Mouse (Mus musculus): ENCODE measurements at regions not wholly inside any gene's neighbourhood (a gene's known extent, or its start where the extent isn't known, plus 50 kb on each side); places are given as distances from the start of the nearest gene placed in this dataset.

DNA sequence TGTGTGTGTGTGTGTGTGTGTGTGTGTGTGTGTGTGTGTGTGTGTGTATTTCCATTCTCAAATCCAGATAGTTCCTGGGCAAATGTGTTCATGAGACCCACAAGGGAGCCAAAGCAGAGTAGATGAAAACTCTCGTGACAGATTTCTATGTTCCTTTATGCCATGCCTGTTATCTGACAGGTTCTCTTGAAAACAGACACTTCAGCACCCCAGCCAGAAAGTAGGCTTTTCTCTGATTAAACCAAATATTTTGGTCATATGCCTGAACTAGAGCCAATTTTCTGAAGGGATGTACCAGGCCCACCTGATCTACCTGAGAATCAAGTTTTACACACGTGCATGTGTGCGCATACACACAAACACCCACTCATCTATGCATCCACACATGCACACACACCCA is 95.5 kb downstream of the Psat1 start:
- WGBS, result 89% methylated on average over 3 of the region's 3 CpGs
- no peak for DNase-seq (ENCODE audit: low read depth, low spot score)

DNA sequence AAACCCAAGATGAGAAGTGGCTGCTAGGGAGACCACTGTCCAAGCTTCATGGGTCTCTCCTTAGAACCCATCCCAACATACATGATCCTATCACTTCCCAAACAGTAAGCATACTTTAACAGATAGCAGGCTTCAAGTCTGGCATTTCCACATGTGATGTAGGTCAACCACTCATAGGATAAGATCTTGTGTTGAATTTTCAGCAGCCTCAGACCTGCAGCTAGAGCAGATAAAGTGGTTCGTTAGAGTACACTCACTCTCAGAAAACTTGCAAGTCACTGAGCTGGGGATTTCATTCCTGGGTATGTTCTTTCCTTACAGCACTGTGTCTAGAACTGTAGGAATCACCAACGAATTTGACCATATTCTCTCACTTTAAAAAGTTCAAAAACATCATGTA is 96.4 kb downstream of the Psat1 start:
- DNase-seq (ENCODE audit: low read depth, low spot score), result no peak
- WGBS, result 48% methylated on average over 2 of the region's 2 CpGs

DNA sequence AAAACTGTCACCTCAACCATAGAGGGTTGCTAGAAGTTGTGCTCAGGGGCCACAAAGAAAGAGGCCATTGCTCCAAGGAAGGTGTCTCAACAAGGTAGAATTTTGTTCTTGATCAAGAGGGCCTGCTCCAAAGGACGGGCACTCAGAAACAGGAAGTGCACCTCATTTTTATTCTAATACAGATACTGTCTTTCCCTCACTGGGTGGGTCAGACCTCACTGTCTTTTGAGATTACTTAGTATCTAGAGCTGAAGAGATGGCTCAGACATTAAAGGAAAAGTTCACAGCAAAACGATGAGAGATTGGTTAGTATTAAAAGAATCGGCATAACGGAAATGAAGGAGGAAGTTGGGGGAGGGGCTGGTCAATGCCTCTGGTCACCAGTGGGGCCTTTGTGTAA is 97.9 kb downstream of the Psat1 start:
- 80% methylated on average over 4 of the region's 4 CpGs for WGBS
- no peak for DNase-seq (ENCODE audit: low read depth, low spot score)

DNA sequence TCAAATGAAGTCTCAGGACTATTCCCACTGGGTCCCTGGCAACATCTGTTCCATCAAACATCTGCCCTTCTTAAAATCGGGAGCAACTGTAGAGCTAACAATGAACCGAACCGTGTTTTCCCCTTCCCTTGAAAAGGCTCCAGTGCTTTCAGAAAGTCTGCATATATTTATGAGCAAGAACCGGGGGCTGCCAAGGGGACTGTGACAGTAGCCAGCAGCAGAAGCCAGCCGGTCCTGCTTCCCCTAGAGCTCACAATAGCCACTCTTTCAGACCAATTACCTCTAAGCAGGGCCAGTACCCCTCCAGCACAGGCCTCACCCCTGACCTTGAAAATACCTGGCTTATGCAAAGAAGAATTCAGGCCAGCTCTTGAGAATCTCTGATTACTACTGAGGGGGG is 108.8 kb downstream of the Psat1 start:
- DNase-seq (ENCODE audit: low read depth, low spot score), result no peak
- WGBS, result 47% methylated on average over 5 of the region's 5 CpGs

DNA sequence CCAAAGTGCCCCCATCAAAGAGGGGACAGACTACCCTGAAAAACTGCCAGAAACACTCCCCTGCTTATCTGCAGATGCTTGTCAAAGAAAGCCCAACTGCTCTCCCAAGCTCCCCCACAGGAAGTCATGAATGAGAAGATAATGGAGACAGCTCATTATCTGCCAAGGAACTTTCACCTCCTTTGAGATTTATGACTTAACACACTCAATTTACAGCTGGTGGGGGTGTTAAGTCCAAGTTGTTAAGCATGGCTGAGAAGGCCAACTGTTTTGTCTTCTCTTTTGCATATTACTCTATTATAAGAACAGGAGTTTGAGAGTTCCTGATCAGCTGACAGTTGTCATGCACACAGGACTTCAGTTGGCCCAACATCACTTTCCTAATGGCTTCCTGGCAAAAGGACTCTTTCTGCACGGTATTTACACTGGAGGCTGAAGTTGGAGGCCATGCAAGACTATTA is 109.4 kb downstream of the Psat1 start:
- DNase-seq (ENCODE audit: low read depth, low spot score), result no peak
- WGBS, result 6% methylated on average over 1 of the region's 1 CpGs

DNA sequence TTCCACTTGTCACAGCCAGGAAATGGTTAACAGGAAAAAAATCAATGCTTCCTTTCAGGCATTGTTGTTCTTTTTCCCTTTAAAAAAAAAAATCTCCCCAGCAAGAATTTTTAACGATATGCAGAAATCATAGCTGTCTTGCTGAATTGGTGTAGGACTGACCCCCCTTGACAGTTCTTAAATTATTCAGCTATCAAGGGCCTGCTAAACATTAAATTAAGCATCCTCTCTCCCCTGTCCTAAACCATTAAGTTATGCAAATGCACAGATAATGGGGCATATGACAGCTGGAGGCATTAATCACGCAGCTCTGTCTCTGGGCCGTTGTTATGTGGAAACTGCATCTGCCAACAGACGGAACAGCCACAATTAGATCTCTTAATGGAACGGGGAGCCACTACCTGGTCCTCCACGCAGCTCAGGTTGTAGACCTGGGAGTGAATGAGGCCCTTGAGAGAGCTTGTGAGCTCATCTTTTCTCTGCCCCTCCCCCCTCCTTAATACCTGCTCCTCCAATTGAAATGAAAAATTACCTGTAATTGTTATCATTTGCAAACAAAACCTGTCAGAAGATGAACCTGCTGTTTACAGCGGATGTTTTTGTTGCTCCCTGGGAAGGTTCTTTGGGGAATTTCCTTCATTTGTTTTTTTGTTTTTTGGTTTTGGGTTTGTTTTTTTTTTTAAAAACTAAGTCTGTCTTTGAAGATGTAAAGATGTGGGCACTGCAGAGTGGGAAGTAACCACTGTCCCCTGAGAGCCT is 110.0 kb downstream of the Psat1 start:
- no peak for DNase-seq (ENCODE audit: low read depth, low spot score)
- 16% methylated on average over 7 of the region's 7 CpGs for WGBS

DNA sequence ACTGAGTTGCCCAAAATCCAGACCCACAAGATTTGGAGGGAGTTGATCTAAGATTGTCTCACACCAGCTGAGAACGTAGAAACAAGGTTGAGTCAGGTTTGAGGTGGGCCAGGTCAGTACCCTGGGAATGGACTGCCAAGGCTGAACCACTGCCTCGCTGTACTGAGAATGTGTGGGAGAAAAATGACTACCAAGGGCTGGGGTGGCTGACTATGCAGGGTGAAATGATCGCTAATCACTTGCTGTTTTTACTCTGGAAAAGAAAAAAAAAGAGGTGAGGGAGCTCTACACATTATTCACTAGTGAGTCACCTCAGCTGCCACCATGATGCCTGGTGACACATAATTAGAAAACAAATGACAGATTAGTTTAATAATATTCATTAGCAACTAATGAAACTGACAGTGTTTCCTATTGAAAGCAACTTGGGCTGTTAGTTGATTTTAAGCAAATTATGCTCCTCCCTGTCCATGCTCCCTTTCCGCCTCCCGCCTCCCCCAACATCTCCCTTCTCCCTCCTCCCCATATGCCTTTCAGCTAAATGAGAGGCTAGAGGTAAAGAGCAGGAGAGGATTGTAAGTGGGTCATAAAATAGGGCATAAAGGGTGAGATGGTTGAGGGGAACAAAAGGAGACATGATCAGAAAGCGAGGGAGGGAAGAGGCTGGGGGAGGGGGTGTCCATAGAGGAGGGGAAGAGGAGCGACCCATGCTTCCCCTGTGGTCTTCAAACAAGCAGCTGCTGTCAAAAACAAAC is 110.8 kb downstream of the Psat1 start:
- DNase-seq (ENCODE audit: low read depth, low spot score), result no peak
- WGBS, result 63% methylated on average over 7 of the region's 7 CpGs

DNA sequence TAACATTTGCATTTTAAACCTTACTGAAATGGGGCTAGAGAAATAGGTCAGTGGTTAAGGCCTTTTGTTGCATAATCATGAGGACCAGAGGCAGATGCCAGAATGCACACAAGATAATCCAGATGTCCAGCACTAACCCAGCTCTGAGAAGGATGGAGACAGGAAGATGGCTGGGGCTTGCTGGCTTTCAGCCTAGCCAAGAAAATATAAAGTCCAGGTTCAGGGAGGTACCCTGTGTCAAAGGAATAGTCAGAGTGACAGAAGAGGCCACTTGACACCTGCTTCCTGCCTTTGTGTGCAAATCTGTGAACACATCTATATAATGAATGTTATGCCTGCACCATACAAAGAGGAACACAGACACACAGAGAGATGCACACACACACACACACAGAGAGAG is 116.8 kb downstream of the Psat1 start:
- DNase-seq (ENCODE audit: low read depth, low spot score), result no peak

DNA sequence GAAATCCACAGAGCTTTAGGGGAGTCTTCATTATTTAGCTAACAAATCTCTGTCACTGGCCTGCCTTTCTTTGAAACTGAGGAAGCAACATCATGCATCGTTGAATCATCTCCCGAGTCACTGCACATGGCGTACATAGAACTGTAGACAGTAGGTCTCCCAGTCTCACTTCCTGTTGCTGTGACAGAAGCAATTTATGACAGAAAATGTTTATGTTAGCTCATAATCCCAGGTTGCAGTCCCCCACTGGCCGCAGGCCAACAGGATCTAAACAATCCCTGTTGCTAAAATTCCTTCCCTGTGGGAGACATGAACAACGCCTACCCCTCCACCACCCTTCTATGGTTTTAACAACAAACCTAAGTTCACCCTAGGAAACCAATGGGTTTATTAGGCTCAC is 118.0 kb downstream of the Psat1 start:
- 28% methylated on average over 5 of the region's 5 CpGs for WGBS
- no peak for DNase-seq (ENCODE audit: low read depth, low spot score)

DNA sequence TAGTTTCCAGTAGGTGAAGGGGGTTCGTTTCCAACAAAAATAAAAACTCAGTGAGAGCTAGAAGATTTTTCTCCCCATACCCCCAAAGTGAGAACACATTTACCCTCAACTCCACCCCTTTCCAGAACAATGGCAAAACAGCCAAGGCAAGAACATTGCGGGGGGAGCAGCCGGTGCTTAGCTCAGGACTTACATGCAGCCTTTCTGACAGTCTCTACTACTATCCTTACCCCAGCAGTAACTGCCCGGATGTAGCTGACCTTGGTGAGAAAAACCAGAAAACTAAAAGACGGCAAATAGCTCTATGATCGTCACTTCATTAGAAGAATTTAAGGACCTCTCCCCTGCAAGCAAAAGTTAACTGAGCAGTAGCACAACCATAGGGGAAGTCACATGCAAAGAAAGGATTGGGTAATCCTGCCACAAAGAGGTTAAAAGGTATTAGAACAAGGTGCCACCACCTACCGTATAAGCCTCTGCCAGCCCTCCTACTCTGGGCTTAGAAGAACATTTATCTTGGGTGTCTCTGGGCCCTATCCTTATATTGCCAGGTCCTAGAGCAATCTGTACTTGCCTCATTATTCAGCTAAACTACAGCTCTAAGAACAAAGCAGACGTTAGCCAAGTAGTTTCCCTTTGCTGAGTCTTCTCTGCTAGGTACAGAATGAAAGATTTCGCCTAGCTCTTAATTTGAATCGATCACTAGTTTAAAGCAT is 119.0 kb downstream of the Psat1 start:
- no peak for DNase-seq (ENCODE audit: low read depth, low spot score)
- 79% methylated on average over 10 of the region's 10 CpGs for WGBS

DNA sequence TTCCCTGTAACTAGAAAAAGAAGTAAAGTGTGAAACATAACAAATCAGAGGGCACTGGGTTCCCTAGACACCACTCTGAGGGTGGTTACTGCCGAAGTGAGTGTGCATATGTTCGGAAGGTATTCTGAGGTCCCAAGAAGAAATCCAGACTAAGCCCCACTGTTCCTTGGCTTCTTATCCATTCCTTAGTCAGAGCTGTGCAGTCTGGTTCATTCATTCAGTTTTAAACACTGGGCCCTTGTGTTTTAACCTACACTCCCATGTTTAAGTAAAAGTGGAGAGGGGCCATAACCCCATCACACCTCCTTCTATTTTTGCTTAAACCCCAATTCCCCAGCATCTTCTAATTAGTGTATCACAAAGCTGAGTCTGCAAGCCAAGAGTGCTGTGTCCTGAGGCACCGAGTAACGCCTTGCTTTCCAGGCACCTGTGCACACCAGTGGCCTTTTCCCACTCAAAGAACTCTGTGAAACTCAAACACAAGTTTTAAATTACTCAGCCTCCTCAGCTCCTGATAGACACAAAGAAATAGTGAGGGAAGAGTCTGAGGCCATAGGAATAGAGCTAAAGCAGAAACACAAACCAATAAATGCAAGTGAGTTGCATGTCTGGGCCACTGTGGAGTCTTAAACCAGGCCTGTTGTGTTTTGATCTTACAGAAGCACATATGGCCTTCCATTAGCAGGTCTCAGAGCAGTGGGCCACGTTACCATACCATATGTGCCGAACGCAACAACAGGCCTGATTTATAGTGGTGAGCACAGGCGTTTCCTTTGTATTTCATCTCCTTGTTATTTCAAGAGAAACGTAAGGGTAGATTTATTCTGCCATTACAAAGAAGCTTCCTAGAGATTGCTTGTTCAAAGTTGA is 119.8 kb downstream of the Psat1 start:
- DNase-seq (ENCODE audit: low read depth, low spot score), result no peak
- 89% methylated on average over 9 of the region's 9 CpGs for WGBS

DNA sequence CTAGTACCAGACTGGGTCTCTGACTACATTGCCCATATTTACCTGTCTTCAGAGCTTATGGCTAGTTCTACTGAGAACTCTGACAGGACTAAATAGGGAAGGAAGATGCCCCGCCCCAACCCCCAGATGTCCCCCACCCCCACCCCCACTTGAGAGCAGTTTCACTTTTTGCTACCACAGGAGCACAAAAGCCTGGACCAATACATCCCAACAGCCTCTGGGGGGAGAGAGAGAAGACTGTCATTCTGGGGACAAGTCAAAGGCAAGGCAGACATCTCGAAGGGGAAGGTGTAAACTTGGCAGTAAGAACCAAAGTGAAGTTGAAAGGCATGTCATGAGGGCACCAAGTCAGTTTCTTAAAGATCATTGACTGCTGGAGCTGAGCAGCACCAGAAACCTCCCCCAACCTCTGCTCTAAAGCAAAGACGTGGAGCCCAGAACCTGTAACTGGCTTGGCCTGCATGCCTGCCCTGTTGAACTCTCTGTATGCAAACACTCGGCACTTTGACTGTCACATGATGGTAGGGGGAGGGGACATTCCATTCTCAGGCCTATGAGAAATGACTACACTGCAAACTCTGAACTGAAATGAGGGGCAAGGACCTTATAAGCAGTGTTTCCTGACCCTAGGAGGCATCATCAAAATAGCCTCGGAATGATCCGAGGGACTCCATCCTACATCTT is 123.3 kb downstream of the Psat1 start:
- WGBS, result 60% methylated on average over 6 of the region's 6 CpGs

DNA sequence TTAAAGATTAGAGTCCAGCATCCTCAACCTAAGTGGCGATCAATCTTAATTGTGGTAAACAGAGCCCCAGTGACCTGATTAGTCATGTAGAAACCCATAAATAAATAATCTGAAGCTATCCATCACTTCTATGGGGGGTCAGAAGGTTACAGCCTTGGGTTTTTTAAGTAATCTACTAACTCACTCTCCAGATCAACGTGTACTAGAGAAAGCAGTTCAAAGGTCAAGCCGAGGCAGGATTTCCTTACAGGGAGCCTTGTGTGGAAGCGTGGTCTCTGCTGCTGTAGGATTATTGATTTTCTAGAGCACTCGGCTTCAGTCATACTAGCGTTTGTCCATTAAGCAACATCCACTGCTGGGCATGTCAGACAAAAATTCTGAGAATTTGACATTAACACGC is 127.1 kb downstream of the Psat1 start:
- WGBS, result 29% methylated on average over 7 of the region's 7 CpGs
- no peak for DNase-seq (ENCODE audit: low read depth, low spot score)

More for the DNA sequence above, 123.3 kb downstream of the Psat1 start:
- DNase-seq (ENCODE audit: low read depth, low spot score), result no peak

DNA sequence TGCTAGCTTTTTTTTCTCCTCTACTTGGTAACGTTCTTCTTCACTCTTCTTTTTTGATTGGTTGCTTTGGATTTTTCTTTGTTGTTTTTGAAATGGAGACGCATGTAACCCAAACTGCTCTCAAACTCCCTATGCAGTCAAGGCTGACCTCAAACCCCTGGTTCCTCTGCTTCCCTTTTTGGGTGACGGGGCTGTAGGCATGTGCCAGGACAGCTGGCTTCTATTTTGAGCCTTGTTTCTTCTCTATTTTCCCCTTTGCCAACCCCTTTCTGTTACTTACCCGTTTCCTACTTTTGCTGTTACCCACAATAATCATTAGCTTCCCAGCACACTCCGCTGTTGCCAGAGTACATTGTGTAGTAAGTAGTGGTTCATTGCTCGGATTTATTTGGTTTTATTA is 132.0 kb downstream of the Psat1 start:
- DNase-seq (ENCODE audit: low read depth, low spot score), result no peak
- WGBS, result 55% methylated on average over 6 of the region's 6 CpGs

DNA sequence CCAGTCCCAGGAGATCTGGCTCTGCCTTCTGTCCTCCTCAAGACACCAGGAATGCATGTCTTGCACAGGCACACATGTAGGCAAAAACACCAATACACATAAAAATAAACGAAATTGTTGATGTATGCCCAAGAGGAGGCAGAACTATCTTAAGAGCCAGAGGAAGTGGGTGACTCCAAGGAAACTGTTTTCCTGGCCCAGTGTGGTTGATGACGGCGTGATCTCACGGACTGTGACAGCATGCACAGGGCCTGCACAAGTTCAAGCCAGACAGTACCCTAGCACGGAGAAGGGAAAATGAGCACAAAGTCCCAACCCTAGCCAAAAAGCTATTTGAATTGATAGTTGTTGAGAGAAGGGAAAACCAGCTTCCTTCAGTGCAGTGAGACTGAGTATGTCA is 138.1 kb downstream of the Psat1 start:
- 81% methylated on average over 5 of the region's 5 CpGs for WGBS
- DNase-seq (ENCODE audit: low read depth, low spot score), result no peak

DNA sequence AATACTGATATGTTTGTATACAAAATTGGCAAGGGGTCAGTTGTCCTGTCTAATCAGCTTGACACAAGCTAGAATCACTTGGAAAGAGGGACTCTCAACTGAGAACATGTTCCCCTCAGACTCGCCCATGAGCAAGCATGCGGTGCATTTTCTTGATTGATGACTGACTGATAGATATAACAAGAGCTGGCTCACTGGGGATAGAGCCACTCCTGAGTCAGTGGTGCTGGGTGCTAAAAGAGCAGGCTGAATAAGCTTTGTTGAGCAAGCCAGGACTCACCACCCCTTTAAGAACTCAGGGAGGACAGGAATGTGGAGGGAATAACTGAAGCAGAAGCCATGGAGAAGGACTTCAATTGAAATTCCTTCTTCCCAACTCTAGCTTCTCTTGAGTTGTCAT is 139.5 kb downstream of the Psat1 start:
- no peak for DNase-seq (ENCODE audit: low read depth, low spot score)
- WGBS, result 82% methylated on average over 2 of the region's 2 CpGs

DNA sequence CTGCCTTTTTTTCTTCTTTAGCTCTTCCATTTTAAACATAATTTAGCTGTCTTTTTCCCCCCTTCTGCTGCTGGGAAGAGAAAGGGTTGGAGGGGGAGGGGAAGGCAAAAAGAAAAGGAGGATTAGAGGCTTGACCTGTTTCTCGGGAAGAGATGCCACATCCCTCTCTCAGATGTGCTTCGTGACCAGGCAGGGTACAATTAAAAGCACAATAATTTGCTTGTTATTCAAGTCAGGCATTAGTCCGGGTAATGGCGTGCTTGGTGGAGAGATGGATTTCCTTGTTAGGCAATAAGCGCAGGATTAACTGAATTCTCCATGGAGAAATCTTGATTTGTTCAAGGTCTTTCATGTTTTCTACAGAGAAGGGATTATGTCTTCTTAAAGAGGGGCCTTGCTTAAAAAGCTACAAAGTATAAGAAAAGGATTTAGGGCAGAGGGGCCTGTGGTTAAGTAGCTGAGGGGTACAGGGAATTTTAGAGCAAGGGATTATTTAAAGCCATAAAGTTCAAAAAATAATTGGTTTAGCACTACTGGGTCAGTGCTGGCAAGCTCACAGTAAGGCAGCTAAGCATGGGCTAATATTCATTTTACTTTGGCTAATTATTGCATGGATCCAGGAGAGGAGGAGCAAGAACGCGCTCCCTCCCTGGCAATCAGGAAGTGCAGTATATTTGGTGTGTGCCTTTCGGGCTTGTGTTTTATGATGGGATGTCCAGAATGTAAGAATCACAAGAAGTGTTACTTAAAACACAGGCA is 143.8 kb downstream of the Psat1 start:
- WGBS, result 53% methylated on average over 8 of the region's 8 CpGs
- no peak for DNase-seq (ENCODE audit: low read depth, low spot score)

DNA sequence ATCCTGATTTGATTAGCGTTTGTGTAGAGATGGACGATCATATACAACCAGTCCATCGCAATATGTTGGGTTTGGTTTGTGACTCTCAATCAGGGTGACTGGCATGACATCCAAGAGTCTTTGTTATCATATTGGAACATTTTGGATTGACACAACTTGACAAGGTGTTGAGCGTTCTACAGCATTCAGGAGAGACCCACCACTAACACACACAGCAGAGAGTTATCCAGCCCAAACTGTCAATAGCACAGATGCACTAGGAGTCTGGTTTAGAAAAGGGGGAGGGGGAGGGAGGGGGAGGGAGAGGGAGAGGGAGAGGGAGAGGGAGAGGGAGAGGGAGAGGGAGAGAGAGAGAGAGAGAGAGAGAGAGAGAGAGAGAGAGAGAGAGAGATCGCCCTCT is 144.5 kb downstream of the Psat1 start:
- WGBS, result 80% methylated on average over 5 of the region's 5 CpGs
- no peak for DNase-seq (ENCODE audit: low read depth, low spot score)

Data from large intestine, adult 2 months (tissue).